Mouse (Mus musculus): ENCODE data around the gene Xylb. TPM values are rescaled to one million over a fixed set of nuclear protein-coding genes. Genes with fewer than 3 reads are reported as not detected.

Xylb gene
- total RNA-seq, 1 experiment: 3.7 TPM

GRCm38 (mm10) chr9:119401801-119402214, 44.6 kb downstream of the Xylb start, which contains the start of gene Acvr2b:
Gene Acvr2b (plus strand): TSS chr9:119402118.
- Histone ChIP-seq H3K9ac (ENCODE audit: insufficient read depth, low read depth, low read length, poor library complexity, severe bottlenecking) (peak within 1 kb of the TSS; percentile 98), H3K4me3 (ENCODE audit: insufficient read depth in 1 of 2, low read depth in 1 of 2, low read length in 2 of 2, poor library complexity in 1 of 2, severe bottlenecking in 1 of 2) (peak within 1 kb of the TSS; percentile 90 to 97), H3K27ac (ENCODE audit: insufficient read depth, low read depth, low read length, poor library complexity, severe bottlenecking) (peak within 1 kb of the TSS; percentile 82), H3K4me1 (ENCODE audit: control insufficient read depth in 2 of 2, insufficient read depth in 2 of 2, low read length in 2 of 2, poor library complexity in 1 of 2) (peaks cover 4 to 9% of the 10 kb centered on the region in 2 experiments; a peak in 2 of 4 replicates), H3K9me3 (ENCODE audit: control insufficient read depth, insufficient read depth, low read depth, low read length) (no peaks in the 10 kb centered on the region), H3K36me3 (ENCODE audit: control insufficient read depth, insufficient read depth, low read length, poor library complexity, severe bottlenecking) (peaks cover 2% of the 10 kb centered on the region)
- peak; percentile 97 for DNase-seq (ENCODE audit: low read depth, low spot score)
- TF ChIP-seq MAFK (IDR thresholded peaks at IDR 0.05; ENCODE audit: insufficient read depth, low read depth, low read length): no peak
- TF ChIP-seq ZNF384 (IDR thresholded peaks at IDR 0.05; ENCODE audit: low read depth, low read length): no peak
- TF ChIP-seq ZC3H11A (IDR thresholded peaks at IDR 0.05; ENCODE audit: borderline replicate concordance, low read depth, low read length): no peak
- no peak for TF ChIP-seq CHD2 (IDR thresholded peaks at IDR 0.05; ENCODE audit: low read depth, low read length)
- TF ChIP-seq HCFC1 (IDR thresholded peaks at IDR 0.05; ENCODE audit: borderline replicate concordance, insufficient read depth, low read length): no peak
- in situ Hi-C loops (cut with MboI; ENCODE audit: low sequenced_read_pairs in 2 of 2, unreplicated experiment in 2 of 2): no loop called here

- no peak for DNase-seq (ENCODE audit: low read depth, low spot score)
- Histone ChIP-seq H3K4me1 (ENCODE audit: control insufficient read depth in 2 of 2, insufficient read depth in 2 of 2, low read length in 2 of 2, poor library complexity in 1 of 2) (peaks cover 4 to 12% of the 10 kb centered on the region in 2 experiments; a peak in 3 of 4 replicates), H3K4me3 (ENCODE audit: insufficient read depth in 1 of 2, low read depth in 1 of 2, low read length in 2 of 2, poor library complexity in 1 of 2, severe bottlenecking in 1 of 2) (peak overlapping the region; percentile 90 to 97), H3K36me3 (ENCODE audit: control insufficient read depth, insufficient read depth, low read length, poor library complexity, severe bottlenecking) (peaks cover 2% of the 10 kb centered on the region), H3K9ac (ENCODE audit: insufficient read depth, low read depth, low read length, poor library complexity, severe bottlenecking) (peak overlapping the region; percentile 98), H3K9me3 (ENCODE audit: control insufficient read depth, insufficient read depth, low read depth, low read length) (no peaks in the 10 kb centered on the region), H3K27ac (ENCODE audit: insufficient read depth, low read depth, low read length, poor library complexity, severe bottlenecking) (peak overlapping the region; percentile 82)
- in situ Hi-C loops (cut with MboI; ENCODE audit: low sequenced_read_pairs in 2 of 2, unreplicated experiment in 2 of 2): no loop called here
- TF ChIP-seq ZC3H11A (IDR thresholded peaks at IDR 0.05; ENCODE audit: borderline replicate concordance, low read depth, low read length) (no peak), ZNF384 (IDR thresholded peaks at IDR 0.05; ENCODE audit: low read depth, low read length) (no peak), MAFK (IDR thresholded peaks at IDR 0.05; ENCODE audit: insufficient read depth, low read depth, low read length) (no peak), CHD2 (IDR thresholded peaks at IDR 0.05; ENCODE audit: low read depth, low read length) (no peak), HCFC1 (IDR thresholded peaks at IDR 0.05; ENCODE audit: borderline replicate concordance, insufficient read depth, low read length) (no peak)
Observed at GRCm38 (mm10) chr9:119402253-119403235, 45.4 kb downstream of the Xylb start.

- no peaks in the 10 kb centered on the region for H3K9me3 ChIP-seq (ENCODE audit: control insufficient read depth, insufficient read depth, low read depth, low read length)
- no peak for DNase-seq (ENCODE audit: low read depth, low spot score)
- peaks cover 2% of the 10 kb centered on the region for H3K36me3 ChIP-seq (ENCODE audit: control insufficient read depth, insufficient read depth, low read length, poor library complexity, severe bottlenecking)
- H3K4me1 ChIP-seq (ENCODE audit: control insufficient read depth in 2 of 2, insufficient read depth in 2 of 2, low read length in 2 of 2, poor library complexity in 1 of 2): peaks cover 6 to 14% of the 10 kb centered on the region in 2 experiments; a peak in 3 of 4 replicates
- TF ChIP-seq MAFK (IDR thresholded peaks at IDR 0.05; ENCODE audit: insufficient read depth, low read depth, low read length) (no peak), ZC3H11A (IDR thresholded peaks at IDR 0.05; ENCODE audit: borderline replicate concordance, low read depth, low read length) (no peak), CHD2 (IDR thresholded peaks at IDR 0.05; ENCODE audit: low read depth, low read length) (no peak), ZNF384 (IDR thresholded peaks at IDR 0.05; ENCODE audit: low read depth, low read length) (no peak), HCFC1 (IDR thresholded peaks at IDR 0.05; ENCODE audit: borderline replicate concordance, insufficient read depth, low read length) (no peak)
- no peak overlapping the region for H3K27ac ChIP-seq (ENCODE audit: insufficient read depth, low read depth, low read length, poor library complexity, severe bottlenecking)
- in situ Hi-C loops (cut with MboI; ENCODE audit: low sequenced_read_pairs in 2 of 2, unreplicated experiment in 2 of 2): no loop called here
- peak overlapping the region; percentile 98 for H3K9ac ChIP-seq (ENCODE audit: insufficient read depth, low read depth, low read length, poor library complexity, severe bottlenecking)
- H3K4me3 ChIP-seq (ENCODE audit: insufficient read depth in 1 of 2, low read depth in 1 of 2, low read length in 2 of 2, poor library complexity in 1 of 2, severe bottlenecking in 1 of 2): peak overlapping the region; percentile 90 to 97
Observed at GRCm38 (mm10) chr9:119403236-119403641, 46.1 kb downstream of the Xylb start.

- Histone ChIP-seq H3K27ac (ENCODE audit: insufficient read depth, low read depth, low read length, poor library complexity, severe bottlenecking) (no peak overlapping the region), H3K4me1 (ENCODE audit: control insufficient read depth in 2 of 2, insufficient read depth in 2 of 2, low read length in 2 of 2, poor library complexity in 1 of 2) (peaks cover 6 to 14% of the 10 kb centered on the region in 2 experiments; a peak in 3 of 4 replicates), H3K36me3 (ENCODE audit: control insufficient read depth, insufficient read depth, low read length, poor library complexity, severe bottlenecking) (peaks cover 2% of the 10 kb centered on the region), H3K9ac (ENCODE audit: insufficient read depth, low read depth, low read length, poor library complexity, severe bottlenecking) (no peak overlapping the region), H3K9me3 (ENCODE audit: control insufficient read depth, insufficient read depth, low read depth, low read length) (no peaks in the 10 kb centered on the region), H3K4me3 (ENCODE audit: insufficient read depth in 1 of 2, low read depth in 1 of 2, low read length in 2 of 2, poor library complexity in 1 of 2, severe bottlenecking in 1 of 2) (peak overlapping the region; percentile 90 to 97; a peak in 2 of 4 replicates)
- DNase-seq (ENCODE audit: low read depth, low spot score): no peak
- in situ Hi-C loops (cut with MboI; ENCODE audit: low sequenced_read_pairs in 2 of 2, unreplicated experiment in 2 of 2): no loop called here
- TF ChIP-seq CHD2 (IDR thresholded peaks at IDR 0.05; ENCODE audit: low read depth, low read length): no peak
- no peak for TF ChIP-seq HCFC1 (IDR thresholded peaks at IDR 0.05; ENCODE audit: borderline replicate concordance, insufficient read depth, low read length)
- TF ChIP-seq ZC3H11A (IDR thresholded peaks at IDR 0.05; ENCODE audit: borderline replicate concordance, low read depth, low read length): no peak
- no peak for TF ChIP-seq MAFK (IDR thresholded peaks at IDR 0.05; ENCODE audit: insufficient read depth, low read depth, low read length)
- no peak for TF ChIP-seq ZNF384 (IDR thresholded peaks at IDR 0.05; ENCODE audit: low read depth, low read length)
Observed at GRCm38 (mm10) chr9:119404090-119404489, 46.9 kb downstream of the Xylb start.
